8 mouse cellular contexts compared by ENCODE assay signal in genomic region chr16:34414581-34414980, GRCm38 (mm10).
DNase-seq lines count a peak whose midpoint lies in the region.

No protein-coding gene starts in this region.

- DNase-seq in right cerebral cortex, adult 18-20 months = peak; percentile 77
- no peak for DNase-seq in right cerebral cortex, postnatal 4 days
- peak; percentile 62 to 72 for DNase-seq in heart, postnatal 10 days
- peak; percentile 57 to 66 for DNase-seq in left cerebral cortex, postnatal 36 days (ENCODE audit: low spot score in 2 of 2)
- DNase-seq in right cerebral cortex, postnatal 25 days = peak; percentile 62
- DNase-seq in cerebellum, adult 11-12 months = no peak
- DNase-seq in ovary, adult 18-20 months (ENCODE audit: low spot score) = no peak
- DNase-seq in cerebellum, postnatal 36 days = no peak

- intact Hi-C loops in heart, postnatal 10 days (cut with DNase I) = no loop called here
- intact Hi-C loops in left cerebral cortex, postnatal 36 days (cut with DNase I) = no loop called here

Comparison
In these comparisons a context has a peak if more than half of its experiments do, and no peak if none do; other contexts are left out.
1. DNase-seq: peak in right cerebral cortex, adult 18-20 months (single experiment), heart, postnatal 10 days (2 of 2), left cerebral cortex, postnatal 36 days (2 of 2) and right cerebral cortex, postnatal 25 days (single experiment); none in right cerebral cortex, postnatal 4 days (single experiment), cerebellum, adult 11-12 months (single experiment), ovary, adult 18-20 months (single experiment) and cerebellum, postnatal 36 days (0 of 2).